Mouse (Mus musculus): ENCODE data around the gene Tmem163. TPM values are rescaled to one million over a fixed set of nuclear protein-coding genes. Genes with fewer than 3 reads are reported as not detected.

Gene Tmem163
- total RNA-seq, 1 experiment from 2014 or later = 0.59 TPM

GRCm38 (mm10) chr1:127444836-127445485, 234.4 kb downstream of the Tmem163 start:
- ATAC-seq (replicated peaks; ENCODE audit: low read depth, poor library complexity, severe bottlenecking) = no peak

- no peak for ATAC-seq (replicated peaks; ENCODE audit: low read depth, poor library complexity, severe bottlenecking)
Observed at GRCm38 (mm10) chr1:127442880-127443877, 236.2 kb downstream of the Tmem163 start.

- ATAC-seq (replicated peaks; ENCODE audit: low read depth, poor library complexity, severe bottlenecking) = no peak
Observed at GRCm38 (mm10) chr1:127441736-127442135, 237.6 kb downstream of the Tmem163 start.

- no peak for ATAC-seq (replicated peaks; ENCODE audit: low read depth, poor library complexity, severe bottlenecking)
Observed at GRCm38 (mm10) chr1:127441007-127441406, 238.3 kb downstream of the Tmem163 start.

- ATAC-seq (replicated peaks; ENCODE audit: low read depth, poor library complexity, severe bottlenecking) = no peak
Observed at GRCm38 (mm10) chr1:127439452-127439891, 239.9 kb downstream of the Tmem163 start.

- ATAC-seq (replicated peaks; ENCODE audit: low read depth, poor library complexity, severe bottlenecking) = no peak
Observed at GRCm38 (mm10) chr1:127437091-127437490, 242.3 kb downstream of the Tmem163 start.

Other genes with a start within 250 kb of the Tmem163 start
- 2.0 and 2.9 TPM in 2 replicates for gene Acmsd, start 49.9 kb upstream of the Tmem163 start, total RNA-seq (2017)
- gene Ccnt2, start 94.6 kb upstream of the Tmem163 start, total RNA-seq (2017) = 45.8 and 49.7 TPM in 2 replicates
- gene Map3k19, start 175.5 kb upstream of the Tmem163 start, total RNA-seq (2017) = 0.34 and 0.96 TPM in 2 replicates
- gene Rab3gap1, start 189.2 kb upstream of the Tmem163 start, total RNA-seq (2017) = 42.2 and 48.1 TPM in 2 replicates